Mouse (Mus musculus) layer of hippocampus, adult 11-12 months (tissue): ENCODE measurements around the gene Tlk2.

Source experiments
- DNase-seq: peaks from one replicate; pipeline ENCODE4 v3.0.0; 2022; ENCODE audit warnings: low spot score

Gene Tlk2

DNA sequence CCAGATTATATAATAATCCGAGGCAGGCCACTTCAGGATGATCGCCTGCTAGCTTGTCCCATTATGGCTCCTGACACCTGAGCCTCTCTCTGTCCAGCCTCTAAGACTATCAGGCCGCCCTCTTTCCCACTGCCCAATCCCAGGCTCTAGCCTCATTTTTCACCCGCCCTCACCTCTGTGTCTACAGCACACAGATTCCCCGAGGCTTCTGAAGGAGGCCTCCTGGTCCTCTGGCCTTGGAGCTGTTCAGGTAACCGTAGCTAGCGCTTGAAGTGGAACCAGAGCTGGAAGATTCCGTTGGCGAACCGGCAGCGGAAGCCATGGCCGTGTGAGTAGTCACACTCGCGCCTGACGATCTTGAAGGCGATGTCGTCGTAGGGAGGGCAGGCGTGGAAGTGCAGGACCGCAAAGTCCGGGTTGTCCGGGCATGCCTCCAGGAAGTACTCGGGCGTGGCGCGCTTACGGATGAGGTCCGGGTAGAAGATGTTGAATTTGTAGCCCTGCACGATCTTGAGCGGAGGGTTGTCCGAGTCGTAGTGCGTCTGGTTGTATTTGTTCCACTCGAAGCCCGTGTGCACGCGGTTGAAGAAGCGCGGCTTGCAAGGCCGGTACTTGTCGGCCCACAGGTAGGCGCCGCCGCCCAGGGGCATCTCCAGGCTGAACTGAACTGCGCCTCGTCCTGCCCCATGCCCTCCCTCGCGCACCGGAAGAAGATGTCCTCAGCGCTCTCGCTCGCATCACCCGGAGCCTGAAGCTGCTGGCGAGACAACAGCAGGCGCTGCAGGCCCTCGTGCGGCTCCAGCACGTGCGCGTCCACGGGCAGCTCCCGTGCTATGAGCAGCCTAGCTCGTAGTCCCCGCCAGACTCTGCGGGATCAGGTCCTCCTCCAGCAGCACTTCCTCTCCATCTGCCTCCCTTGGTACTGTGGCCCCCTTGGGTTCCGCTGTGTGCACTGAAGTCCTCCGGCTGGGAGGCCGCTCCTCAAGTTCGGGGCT, 13.8 kb upstream of the Tlk2 start:
- DNase-seq: no peak

DNA sequence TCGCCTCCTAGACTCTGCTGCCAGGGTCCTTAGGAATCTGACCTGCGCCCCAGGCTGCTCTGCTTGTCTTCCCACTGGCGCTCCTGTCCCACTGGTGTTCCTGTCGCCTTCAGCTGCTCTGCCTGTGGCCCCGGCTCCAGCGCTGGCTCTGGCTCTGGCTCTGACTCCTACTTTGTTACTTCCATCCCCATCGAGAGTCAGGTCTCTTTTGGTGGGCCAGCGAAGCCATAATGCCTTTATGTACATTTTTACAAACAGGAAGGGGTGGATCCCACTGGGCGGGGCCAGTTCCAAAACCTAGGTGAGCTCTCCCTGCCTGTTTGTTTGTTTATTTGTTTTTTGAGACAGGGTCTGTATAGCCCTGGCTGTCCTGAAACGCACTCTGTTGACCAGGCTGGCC, 11.8 kb upstream of the Tlk2 start:
- no peak for DNase-seq

DNA sequence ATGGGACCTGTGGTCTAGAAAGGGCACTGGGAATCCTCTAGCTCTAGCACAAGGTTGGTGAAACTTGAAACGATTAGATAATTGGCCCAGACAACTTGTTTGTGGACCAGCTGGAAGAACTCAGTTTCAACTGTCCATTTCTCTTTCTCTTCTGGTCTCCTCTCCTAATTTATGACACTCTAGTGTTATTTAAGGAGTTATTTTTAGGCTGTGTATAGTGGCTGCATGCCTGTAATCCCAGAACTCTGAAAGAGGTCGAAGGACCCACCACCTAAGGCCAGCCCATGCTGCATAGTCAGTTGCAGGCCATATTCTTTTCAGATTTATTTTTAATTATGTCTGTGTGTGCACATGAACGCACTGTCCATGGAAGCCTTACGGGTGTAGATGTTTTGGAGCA, 916 bp downstream of the Tlk2 start:
- DNase-seq: no peak

DNA sequence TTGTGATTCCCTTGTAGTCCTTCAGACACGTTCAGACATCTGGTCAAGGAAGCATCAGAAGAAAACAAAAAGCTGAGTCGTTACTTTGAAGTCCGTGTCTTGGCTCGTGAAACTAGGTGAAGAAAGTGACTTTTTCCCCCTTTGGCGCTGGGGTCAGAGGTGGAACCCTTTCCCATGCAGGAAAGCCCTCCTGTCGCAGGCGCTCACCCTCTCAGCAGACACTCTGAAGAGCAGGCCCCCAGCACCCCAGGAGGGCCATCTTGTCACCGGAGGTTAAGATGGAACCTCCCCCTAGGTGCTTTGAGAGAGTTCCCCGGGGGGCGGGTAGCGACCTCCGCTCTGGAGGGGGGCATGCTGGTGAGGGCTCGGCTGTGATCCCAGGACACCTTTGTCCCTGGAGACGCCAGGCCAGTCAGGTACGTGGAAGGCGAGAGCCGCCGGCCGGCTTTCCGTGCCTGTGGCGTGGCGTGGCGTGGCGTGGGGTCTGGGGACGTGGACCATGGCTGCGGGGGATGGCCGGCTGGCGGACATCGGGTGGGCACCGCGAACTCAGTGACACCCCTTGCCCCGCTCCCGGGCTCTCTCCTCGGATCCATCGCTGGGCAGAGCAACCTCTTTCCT, 2.0 kb downstream of the Tlk2 start:
- peak; percentile 18 for DNase-seq

DNA sequence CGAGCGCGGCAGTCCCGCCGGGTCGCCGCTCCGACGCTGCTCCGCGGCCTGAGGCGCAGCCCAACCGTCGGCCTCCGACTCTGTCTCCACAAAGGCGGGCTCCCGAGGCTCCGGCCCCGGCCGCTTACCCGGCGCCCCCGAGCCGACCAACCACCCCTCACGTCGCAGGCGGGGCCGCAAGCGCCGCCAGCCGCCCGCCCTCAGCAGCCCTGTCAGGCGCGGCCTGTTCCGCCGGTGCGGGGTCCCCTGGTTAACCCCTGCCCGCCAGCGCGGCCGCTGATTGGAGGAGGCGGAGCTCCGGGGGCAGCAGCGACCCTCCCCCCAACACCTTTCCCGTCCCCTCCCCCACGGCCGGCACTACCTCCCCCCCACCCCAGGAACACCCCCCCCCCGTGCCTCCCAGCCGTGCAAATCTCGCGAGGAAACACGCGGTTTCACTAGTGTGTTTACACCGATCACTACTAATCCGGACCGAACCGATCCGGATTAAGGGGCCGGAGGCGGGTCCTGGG, 2.6 kb downstream of the Tlk2 start:
- peak; percentile 83 for DNase-seq

DNA sequence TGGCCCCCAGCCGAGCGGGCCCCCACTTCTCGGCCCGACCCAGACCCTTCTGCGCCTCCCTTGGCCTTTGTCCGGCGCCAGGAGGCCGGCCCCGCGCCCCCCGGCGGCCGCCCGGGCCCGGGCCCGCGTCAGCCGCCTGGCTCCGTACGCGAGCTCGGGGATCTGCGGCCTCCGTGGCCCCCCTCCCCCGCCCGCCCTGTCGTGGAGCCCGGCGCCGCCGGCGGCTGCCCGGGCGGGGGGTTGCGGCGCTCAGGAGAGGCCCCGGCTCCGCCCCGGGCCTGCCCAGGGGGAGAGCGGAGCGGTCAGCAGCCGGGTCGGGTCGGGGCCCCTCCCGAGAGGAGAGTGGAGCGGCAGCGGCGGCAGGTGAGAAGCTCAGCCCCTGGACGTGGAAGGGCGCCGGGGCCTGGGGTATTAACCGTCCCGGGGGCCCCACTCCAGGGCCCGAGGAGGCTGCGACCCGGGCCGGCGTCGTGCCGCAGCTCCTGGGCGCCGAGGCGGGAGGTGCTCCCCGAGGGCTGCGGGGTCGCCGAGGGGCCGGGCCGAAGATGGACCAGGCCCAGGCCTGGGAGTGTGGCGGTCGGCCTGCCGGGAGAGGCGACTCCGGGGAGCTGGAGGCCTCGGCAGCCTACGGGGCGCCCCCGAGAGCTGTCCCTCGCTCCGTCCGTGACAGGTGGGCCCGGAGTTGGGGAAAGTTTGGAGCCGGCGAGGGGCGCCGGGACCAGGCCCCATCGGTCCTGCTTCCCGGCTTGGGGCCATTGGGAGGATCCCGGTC, 3.3 kb downstream of the Tlk2 start:
- DNase-seq: peak; percentile 32

DNA sequence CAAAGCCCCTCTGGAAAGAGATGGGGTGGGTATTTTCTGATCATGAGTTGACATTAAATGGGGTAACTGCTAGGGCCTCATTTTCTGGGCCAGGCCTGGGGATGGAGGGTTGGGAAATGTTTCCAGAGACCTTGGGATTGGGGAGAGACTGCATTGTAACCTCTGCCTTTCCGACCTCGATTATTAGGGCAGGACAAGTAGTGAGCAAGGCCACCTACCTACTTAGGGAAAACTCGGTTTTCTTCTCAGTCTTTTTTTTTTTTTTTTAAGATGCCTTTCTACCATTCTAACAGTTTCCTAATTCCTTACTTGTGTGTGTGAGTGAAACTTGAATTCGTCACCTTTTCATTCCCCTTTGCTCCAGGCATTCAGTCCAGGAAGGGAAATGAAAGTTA, 3.9 kb downstream of the Tlk2 start:
- DNase-seq: no peak

DNA sequence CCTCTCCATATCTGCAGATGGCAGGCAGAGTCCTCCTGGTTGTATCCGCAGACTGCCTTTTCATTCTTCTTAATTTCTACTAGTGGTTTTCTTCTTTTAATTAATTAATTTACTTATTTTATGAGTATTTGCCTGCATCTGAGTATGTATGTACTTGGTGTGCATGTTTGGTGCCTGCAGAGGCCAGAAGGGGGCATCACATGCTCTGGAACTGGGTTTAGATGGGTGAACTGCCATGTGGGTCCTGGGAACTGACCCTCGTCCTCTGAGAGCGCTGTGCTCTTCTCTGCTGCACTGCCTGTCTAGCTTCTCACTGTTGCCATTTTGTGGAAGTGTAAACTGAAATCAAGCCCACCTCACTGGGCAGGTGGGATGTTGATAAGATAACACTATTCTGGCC, 6.1 kb downstream of the Tlk2 start:
- DNase-seq: no peak

DNA sequence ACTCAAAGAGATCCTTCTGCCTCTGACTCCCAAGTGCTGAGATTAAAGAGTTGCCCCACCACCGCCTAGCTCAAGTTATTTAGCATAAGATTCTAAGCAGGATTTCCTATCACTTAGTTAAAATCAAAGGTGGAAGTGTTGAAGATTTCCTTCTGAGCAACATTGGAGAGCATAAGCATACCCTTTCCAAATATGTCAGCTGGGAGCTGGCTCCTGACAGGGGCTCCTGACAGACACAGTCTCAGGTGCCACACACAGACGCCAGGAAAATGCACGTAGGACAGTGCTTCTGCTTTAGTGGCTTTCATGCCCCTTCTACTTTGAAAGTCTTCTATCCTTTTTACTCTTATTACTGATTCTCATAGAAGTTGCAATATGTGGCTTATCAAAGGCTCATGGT, 13.6 kb downstream of the Tlk2 start:
- no peak for DNase-seq

DNA sequence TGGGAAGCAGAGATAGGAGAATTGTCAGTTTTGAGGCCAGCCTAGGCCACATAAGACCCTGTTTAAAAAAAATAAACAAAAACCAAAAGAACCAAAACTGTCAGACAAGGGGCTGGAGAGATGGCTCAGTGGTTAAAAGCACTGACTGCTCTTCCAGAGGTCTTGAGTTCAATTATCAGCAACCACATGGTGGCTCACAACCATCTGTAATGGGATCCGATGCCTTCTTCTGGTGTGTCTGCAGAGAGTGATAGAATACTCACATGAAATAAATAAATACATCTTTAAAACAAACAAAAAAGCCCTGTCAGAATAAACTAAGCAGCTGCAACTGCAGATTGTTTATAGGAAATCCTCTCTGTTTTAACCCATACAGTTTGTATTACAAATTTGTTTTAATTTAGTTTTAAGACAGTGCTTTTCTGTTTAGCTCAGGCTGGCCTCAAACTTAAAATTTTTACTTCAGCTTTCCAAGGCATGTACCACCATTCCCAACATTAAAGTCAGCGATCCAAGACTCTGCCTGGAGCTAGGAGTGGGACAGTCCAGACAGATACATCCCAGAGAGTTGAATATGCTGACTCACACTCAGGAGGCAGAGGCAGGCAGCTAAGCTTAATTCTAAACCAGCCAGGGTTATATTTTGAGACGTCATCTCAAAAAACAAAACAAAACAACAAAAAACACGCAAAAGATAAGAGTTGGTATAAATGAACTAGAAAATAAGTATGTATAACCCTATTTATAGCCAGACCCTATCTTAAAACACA, 18.5 kb downstream of the Tlk2 start:
- DNase-seq: no peak

DNA sequence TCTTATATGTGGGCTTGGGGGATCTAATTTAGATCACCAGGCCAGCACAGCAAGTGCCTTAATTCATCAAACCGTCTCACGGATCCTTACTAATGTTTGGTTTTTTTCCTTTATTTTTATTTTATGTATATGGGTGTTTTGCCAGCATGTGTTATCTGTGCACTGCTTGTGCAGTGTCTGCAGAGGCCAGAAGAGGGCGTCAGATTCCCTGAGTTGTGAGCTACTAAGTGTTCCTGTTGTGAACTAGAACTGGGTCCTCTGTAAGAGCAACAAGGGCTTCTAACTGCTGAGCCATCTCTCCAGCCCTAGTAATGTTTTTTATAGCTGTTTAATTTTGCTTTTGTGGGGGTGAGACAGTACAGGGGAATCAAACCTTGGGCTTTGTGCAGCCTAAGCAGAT, 23.8 kb downstream of the Tlk2 start:
- no peak for DNase-seq

DNA sequence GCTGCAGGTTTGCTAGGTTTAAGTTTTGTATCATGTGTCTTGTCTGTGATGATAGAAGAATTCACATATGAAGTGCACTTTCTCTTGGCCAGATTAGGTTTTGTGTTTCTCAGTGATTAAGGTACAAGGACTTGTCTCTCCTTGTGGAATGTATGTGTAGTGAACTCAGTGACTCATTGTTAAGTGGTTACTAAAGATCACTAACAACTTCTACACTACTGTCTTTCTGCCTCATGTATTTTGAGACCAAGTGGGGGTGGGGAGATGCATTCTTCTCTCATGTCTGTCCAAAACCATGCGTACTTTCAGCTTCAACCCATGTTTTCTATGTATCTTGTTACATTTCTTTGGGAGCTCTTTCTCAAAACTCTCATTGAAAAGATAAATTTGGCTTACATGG, 31.4 kb downstream of the Tlk2 start:
- DNase-seq: no peak

DNA sequence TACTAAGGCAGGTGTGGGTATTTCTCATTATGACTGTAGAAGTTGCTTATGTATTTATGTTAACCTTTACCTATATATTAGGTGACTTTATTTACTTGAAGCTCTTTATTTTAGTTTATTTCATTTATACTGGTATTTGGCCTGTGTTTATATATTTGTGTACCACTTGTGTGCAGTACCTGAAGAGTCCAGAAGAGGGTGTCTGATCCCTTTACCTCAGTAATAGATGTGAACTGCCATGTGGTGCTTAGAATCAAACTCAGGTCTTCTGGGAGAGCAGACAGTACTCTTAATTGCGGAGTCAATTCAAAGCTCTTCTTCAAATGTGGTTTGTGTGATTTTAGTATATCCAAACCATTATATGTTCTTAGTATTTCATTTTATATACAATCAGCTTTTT, 35.6 kb downstream of the Tlk2 start:
- no peak for DNase-seq

DNA sequence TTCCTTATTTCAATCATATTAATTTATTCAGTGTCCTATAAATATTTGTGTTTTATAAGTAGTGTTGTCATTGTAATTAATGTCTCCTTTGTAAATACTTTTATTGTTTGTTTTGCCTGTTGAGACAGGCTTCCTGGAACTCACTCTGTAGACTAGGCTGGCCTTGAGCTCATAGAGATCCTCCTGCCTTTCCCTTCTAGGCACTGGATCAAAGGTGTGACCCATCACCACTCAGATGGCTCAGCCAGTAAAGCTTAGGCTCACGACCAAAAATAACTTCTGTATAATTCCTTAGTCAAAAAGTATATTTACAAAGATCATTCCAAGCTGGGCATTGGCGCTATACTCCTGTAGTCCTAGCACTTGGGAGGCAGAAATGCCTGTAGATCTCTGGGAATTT, 39.2 kb downstream of the Tlk2 start:
- DNase-seq: no peak

DNA sequence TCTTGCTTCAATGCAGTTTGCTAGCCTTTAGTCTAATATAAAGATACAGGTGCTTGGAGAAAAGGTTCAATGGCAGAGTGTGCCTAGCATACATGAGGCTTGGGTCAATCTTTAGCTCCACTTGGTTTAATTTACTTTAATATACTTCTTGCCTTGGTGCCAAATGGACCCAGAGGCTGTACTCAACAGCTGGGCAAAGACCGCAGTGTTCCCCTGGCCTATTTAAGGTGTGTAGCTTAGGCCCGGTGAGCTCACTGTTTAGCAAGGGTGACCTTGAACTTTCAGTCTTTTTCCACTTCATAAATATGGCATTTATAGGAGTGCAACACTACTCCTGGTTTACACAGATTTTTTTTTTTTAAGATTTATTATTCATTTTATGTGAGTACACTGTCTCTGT, 55.9 kb downstream of the Tlk2 start:
- DNase-seq: no peak

DNA sequence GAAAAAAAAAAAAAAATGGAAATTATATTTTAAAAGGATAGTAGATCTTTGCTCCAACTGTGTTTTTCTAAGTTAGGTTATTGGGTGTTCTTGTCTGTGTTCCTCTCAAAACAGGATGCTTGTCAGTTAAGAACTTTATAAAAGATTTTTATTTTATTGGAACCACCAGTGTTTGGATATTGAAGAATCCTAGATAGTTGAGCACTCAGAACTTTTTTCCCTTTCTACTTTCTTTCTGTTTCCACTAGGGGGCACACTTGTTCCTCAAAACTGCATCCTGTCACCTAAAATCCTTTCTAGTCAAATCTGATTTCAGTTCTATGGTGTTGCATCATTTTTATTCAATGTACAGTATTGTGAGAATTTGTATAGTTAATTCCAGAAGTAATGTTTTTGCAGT, 62.4 kb downstream of the Tlk2 start:
- no peak for DNase-seq

DNA sequence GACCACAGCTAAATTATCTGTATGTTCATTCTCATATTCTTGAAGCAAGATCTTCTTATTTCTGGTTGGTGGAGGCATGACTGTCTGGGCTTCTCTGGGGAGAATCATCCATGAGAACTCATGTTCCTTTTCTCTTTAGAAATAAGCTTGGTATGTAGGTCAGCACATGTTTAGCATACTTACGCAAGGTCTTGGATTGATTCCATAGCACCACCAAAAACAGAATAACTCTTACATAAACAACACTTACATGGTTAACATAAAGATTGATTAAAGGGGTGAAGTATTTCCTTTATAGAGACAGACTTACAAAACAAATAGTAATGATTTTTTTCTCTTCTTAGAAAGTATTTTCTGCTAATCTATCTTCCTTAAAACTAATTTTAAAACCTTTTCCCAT, 67.8 kb downstream of the Tlk2 start:
- no peak for DNase-seq

DNA sequence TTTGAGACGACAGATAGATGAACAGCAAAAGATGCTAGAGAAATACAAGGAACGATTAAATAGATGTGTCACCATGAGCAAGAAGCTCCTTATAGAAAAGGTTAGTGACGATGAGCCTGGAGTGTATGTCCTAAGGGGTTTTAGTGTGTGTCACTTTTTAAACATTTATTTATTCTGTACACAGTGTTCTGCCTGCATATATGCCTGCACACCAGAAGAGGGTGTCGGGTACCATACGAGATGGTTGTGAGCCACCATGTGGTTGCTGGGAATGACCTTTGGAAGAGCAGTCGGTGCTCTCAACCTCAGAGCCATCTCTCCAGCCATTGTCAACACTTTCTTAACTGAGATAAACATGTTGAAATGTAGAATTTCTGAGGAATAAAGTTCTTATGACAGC, 68.2 kb downstream of the Tlk2 start:
- no peak for DNase-seq

DNA sequence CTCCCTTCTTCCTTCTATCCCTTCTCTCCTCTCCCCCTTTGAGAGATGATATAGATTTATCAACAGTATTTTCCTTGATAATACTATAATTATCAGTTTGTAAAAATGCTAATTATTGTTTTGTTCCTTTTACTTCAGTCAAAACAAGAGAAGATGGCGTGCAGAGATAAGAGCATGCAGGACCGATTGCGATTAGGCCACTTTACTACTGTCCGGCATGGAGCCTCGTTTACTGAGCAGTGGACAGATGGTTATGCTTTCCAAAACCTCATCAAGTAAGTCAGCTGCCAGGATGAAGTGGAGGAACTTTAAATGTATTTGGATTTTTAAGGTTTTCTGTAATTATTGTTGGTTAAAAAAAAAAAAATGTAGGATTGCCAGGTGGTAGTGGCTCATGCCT, 68.7 kb downstream of the Tlk2 start:
- no peak for DNase-seq

DNA sequence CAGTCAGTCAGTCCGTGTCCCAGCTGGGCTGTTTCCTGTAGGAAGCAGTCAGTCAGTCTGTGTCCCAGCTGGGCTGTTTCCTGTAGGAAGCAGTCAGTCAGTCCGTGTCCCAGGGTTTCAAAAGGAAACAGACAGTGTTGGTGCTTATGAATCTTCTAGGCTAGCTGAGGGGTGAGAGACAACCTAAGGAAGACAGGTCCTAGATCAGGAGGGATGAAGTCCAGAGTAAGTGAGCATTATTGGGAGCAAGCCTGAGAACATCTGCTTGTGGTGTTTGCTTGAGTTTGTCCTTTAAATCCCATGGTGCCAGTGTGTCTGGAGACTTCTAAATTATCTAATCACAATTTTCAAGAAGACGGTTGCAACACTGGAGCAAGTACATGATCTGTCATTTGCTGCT, 81.1 kb downstream of the Tlk2 start:
- DNase-seq: no peak

DNA sequence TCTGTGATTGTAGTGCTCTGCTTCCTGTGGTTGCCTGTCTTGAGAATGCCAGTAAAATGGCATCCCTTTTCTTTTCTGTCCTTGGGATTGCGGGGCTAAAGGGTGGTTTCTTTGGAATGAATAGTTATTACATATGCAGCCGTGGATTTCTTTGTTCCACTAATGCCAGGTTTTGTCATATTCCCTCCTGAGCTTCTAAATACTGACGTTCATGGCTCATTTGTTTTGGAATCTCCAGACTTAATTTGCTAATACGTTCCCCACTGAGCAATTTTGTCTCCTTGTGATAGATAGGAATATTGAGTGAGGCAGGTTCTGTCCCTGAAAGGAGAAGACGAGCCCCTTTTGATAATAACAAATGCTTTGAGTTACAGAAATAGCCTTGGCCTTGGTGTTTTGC, 82.5 kb downstream of the Tlk2 start:
- no peak for DNase-seq
